Mouse (Mus musculus): ENCODE data around the gene Spata46. TPM values are rescaled to one million over a fixed set of nuclear protein-coding genes. Genes with fewer than 3 reads are reported as not detected.

Spata46 gene
- polyA plus RNA-seq (2015; fragmentation: Nextera tagmentation; extraction: Ambion mirVana): 0.21 TPM in 1 of 2 replicates, not detected in the other

GRCm38 (mm10) chr1:170308503-170308902, at the start of gene Spata46:
Spata46 (plus strand) TSS chr1:170308803.
- Histone ChIP-seq H3K4me3 (ENCODE audit: low read depth, low read length) (no peak within 1 kb of the TSS), H3K36me3 (ENCODE audit: control insufficient read depth, insufficient read depth) (no peaks in the 10 kb centered on the region), H3K9ac (ENCODE audit: low read depth, low read length) (no peak within 1 kb of the TSS), H3K4me1 (replicated peaks; ENCODE audit: control insufficient read depth, insufficient read depth, low read length) (no peaks in the 10 kb centered on the region), H3K27ac (ENCODE audit: low read depth, low read length) (no peak within 1 kb of the TSS), H3K4me2 (replicated peaks; ENCODE audit: low read depth) (no peak within 1 kb of the TSS), H3K27me3 (replicated peaks; ENCODE audit: control insufficient read depth, insufficient read depth, low read length) (no peaks in the 10 kb centered on the region), H3K9me3 (ENCODE audit: control insufficient read depth) (no peaks in the 10 kb centered on the region)
- no peak for ATAC-seq
- WGBS: 75% methylated on average over 4 of the region's 4 CpGs
- no peak for TF ChIP-seq CTCF (IDR thresholded peaks at IDR 0.05; ENCODE audit: low read depth)

DNA sequence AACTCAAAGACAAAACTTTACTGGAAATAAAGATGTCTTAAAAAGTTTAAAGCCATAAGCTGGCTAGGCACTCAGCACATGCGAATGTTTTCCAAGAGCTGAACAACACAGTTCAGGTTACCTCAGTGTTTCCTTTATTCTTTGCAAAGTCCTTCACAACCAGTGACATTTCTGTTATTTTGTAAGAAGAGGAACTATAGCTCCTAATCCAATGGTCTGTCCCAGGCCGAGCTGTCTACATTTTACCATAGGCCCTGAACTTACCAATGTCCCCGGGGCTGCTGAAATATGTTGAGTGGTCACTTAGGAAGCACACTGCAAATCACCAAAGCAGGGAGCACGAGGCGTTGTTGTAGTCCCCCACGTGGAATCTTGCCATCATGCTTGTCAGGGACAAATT, 38.3 kb upstream of the Spata46 start:
- H3K9ac ChIP-seq (ENCODE audit: low read depth, low read length): no peak overlapping the region
- 0 out of 2 replicates have a peak, but pooled peaks cover 7% of the 10 kb centered on the region for H3K9me3 ChIP-seq (ENCODE audit: control insufficient read depth)
- H3K27me3 ChIP-seq (replicated peaks; ENCODE audit: control insufficient read depth, insufficient read depth, low read length): no peaks in the 10 kb centered on the region
- no peak overlapping the region for H3K4me3 ChIP-seq (ENCODE audit: low read depth, low read length)
- no peaks in the 10 kb centered on the region for H3K4me1 ChIP-seq (replicated peaks; ENCODE audit: control insufficient read depth, insufficient read depth, low read length)
- TF ChIP-seq CTCF (IDR thresholded peaks at IDR 0.05; ENCODE audit: low read depth): no peak
- no peak for ATAC-seq
- H3K27ac ChIP-seq (ENCODE audit: low read depth, low read length): no peak overlapping the region
- WGBS: 85% methylated on average over 6 of the region's 6 CpGs
- H3K36me3 ChIP-seq (ENCODE audit: control insufficient read depth, insufficient read depth): no peaks in the 10 kb centered on the region
- no peak overlapping the region for H3K4me2 ChIP-seq (replicated peaks; ENCODE audit: low read depth)

DNA sequence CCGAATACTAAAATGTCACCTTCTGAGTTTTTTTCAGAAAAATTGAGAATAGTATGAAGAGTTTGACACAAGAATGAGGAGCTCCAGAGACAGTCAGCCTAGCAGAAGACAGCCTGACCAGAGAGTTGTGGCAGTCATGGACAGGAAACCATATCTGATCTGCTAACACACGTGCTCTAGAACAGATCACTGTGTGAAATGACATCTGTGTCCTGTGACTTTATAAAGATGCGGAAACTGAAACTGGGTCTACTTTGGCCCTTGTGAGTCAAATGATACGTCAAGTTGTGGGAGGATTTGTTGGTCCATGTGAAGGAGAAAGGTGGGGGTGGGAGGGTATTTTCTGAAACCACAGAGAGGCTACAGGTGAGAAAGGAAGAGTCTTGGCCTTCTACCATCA, 37.9 kb upstream of the Spata46 start:
- no peak for TF ChIP-seq CTCF (IDR thresholded peaks at IDR 0.05; ENCODE audit: low read depth)
- Histone ChIP-seq H3K4me3 (ENCODE audit: low read depth, low read length) (no peak overlapping the region), H3K36me3 (ENCODE audit: control insufficient read depth, insufficient read depth) (no peaks in the 10 kb centered on the region), H3K9ac (ENCODE audit: low read depth, low read length) (no peak overlapping the region), H3K27ac (ENCODE audit: low read depth, low read length) (no peak overlapping the region), H3K27me3 (replicated peaks; ENCODE audit: control insufficient read depth, insufficient read depth, low read length) (no peaks in the 10 kb centered on the region), H3K4me1 (replicated peaks; ENCODE audit: control insufficient read depth, insufficient read depth, low read length) (no peaks in the 10 kb centered on the region), H3K4me2 (replicated peaks; ENCODE audit: low read depth) (no peak overlapping the region), H3K9me3 (ENCODE audit: control insufficient read depth) (0 out of 2 replicates have a peak, but pooled peaks cover 11% of the 10 kb centered on the region)
- ATAC-seq: no peak
- 84% methylated on average over 4 of the region's 4 CpGs for WGBS

GRCm38 (mm10) chr1:170273252-170273651, 35.4 kb upstream of the Spata46 start:
- Histone ChIP-seq H3K4me1 (replicated peaks; ENCODE audit: control insufficient read depth, insufficient read depth, low read length) (no peaks in the 10 kb centered on the region), H3K36me3 (ENCODE audit: control insufficient read depth, insufficient read depth) (no peaks in the 10 kb centered on the region), H3K4me3 (ENCODE audit: low read depth, low read length) (no peak overlapping the region), H3K9me3 (ENCODE audit: control insufficient read depth) (0 out of 2 replicates have a peak, but pooled peaks cover 4% of the 10 kb centered on the region), H3K27ac (ENCODE audit: low read depth, low read length) (no peak overlapping the region), H3K9ac (ENCODE audit: low read depth, low read length) (no peak overlapping the region), H3K27me3 (replicated peaks; ENCODE audit: control insufficient read depth, insufficient read depth, low read length) (no peaks in the 10 kb centered on the region), H3K4me2 (replicated peaks; ENCODE audit: low read depth) (no peak overlapping the region)
- no peak for TF ChIP-seq CTCF (IDR thresholded peaks at IDR 0.05; ENCODE audit: low read depth)
- ATAC-seq: no peak

DNA sequence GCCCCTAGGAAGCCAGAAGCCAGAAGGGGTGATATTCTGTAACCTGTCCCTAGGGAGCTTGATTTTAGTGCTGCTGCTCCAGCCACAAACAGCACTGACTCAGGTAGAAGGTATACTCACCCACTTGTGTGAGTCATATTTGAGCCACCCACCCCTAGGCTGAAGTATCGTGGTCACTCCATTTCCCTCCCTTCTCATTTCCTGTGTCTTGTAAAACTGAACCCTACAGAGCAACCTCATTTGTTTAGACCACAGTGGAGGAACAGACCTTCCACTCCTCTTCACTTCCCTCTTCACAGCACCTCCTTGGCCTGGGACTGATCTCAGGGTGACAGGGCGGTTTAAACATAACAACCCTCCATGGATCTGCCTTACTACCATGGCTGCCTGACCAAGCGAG, 31.6 kb upstream of the Spata46 start, which contains the start of gene Sh2d1b1:
Sh2d1b1 (plus strand) TSS at position 305 of the 400 bp plus-strand sequence.
- no peaks in the 10 kb centered on the region for H3K4me1 ChIP-seq (replicated peaks; ENCODE audit: control insufficient read depth, insufficient read depth, low read length)
- no peak within 1 kb of the TSS for H3K9ac ChIP-seq (ENCODE audit: low read depth, low read length)
- no peak within 1 kb of the TSS for H3K27ac ChIP-seq (ENCODE audit: low read depth, low read length)
- H3K4me2 ChIP-seq (replicated peaks; ENCODE audit: low read depth): no peak within 1 kb of the TSS
- WGBS: 62% methylated on average over 2 of the region's 3 CpGs
- no peak for ATAC-seq
- no peak within 1 kb of the TSS for H3K4me3 ChIP-seq (ENCODE audit: low read depth, low read length)
- H3K9me3 ChIP-seq (ENCODE audit: control insufficient read depth): 0 out of 2 replicates have a peak, but pooled peaks cover 4% of the 10 kb centered on the region
- no peaks in the 10 kb centered on the region for H3K27me3 ChIP-seq (replicated peaks; ENCODE audit: control insufficient read depth, insufficient read depth, low read length)
- no peaks in the 10 kb centered on the region for H3K36me3 ChIP-seq (ENCODE audit: control insufficient read depth, insufficient read depth)
- TF ChIP-seq CTCF (IDR thresholded peaks at IDR 0.05; ENCODE audit: low read depth): no peak

- Histone ChIP-seq H3K9ac (ENCODE audit: low read depth, low read length) (no peak overlapping the region), H3K4me3 (ENCODE audit: low read depth, low read length) (no peak overlapping the region), H3K36me3 (ENCODE audit: control insufficient read depth, insufficient read depth) (no peaks in the 10 kb centered on the region), H3K4me2 (replicated peaks; ENCODE audit: low read depth) (no peak overlapping the region), H3K27ac (ENCODE audit: low read depth, low read length) (no peak overlapping the region), H3K4me1 (replicated peaks; ENCODE audit: control insufficient read depth, insufficient read depth, low read length) (no peaks in the 10 kb centered on the region), H3K9me3 (ENCODE audit: control insufficient read depth) (no peaks in the 10 kb centered on the region), H3K27me3 (replicated peaks; ENCODE audit: control insufficient read depth, insufficient read depth, low read length) (no peaks in the 10 kb centered on the region)
- no peak for TF ChIP-seq CTCF (IDR thresholded peaks at IDR 0.05; ENCODE audit: low read depth)
- WGBS: 63% methylated on average over 4 of the region's 4 CpGs
- no peak for ATAC-seq
Observed at GRCm38 (mm10) chr1:170282415-170283129, 26.0 kb upstream of the Spata46 start.

Data from intestine, postnatal 0 days (tissue).